Mouse (Mus musculus) olfactory bulb, adult 2 months (tissue): Measurements from ENCODE around the gene Tmem132b. TPM values are rescaled to one million over a fixed set of nuclear protein-coding genes. Genes with fewer than 3 reads are reported as not detected.

ENCODE experiments used
- H3K27ac ChIP-seq: fragments of 200-500 bp; 2 replicates; pipeline ENCODE4 v1.5.1; 2012; ENCODE audit warnings: low read depth, low read length; ENCODE audit not compliant: insufficient read depth
- H3K4me1 ChIP-seq: fragments of 200-500 bp; 2 replicates; pipeline ENCODE4 v1.6.1; 2012; ENCODE audit warnings: low read length; ENCODE audit not compliant: control insufficient read depth, insufficient read depth
- H3K4me3 ChIP-seq: fragments of 200-500 bp; 2 replicates; pipeline ENCODE4 v1.5.1; 2012; ENCODE audit warnings: mild to moderate bottlenecking, low read depth, low read length, moderate library complexity; ENCODE audit not compliant: insufficient read depth
- CTCF ChIP-seq: fragments of 200-500 bp; IDR thresholded peaks from 2 replicates; pipeline ENCODE4 v1.5.1; 2012; ENCODE audit warnings: low read depth, mild to moderate bottlenecking, low read length, moderate library complexity; ENCODE audit not compliant: insufficient read depth
- POLR2A ChIP-seq: fragments of 200-500 bp; IDR thresholded peaks from 2 replicates; pipeline ENCODE4 v1.6.1; 2012; ENCODE audit warnings: mild to moderate bottlenecking, low read depth, low read length, moderate library complexity; ENCODE audit not compliant: insufficient read depth
- WGBS: fragments of 180-500 bp; shearing (Covaris S2); methylation state at CpG from one replicate; pipeline ENCODE4 v1.1.7; 2018; 5-methylcytosine and 5-hydroxymethylcytosine counted together
- polyA plus RNA-seq: library from polyadenylated mRNA; stranded (reverse); fragments of >200 nt; gene quantifications from 2 replicates; pipeline ENCODE4 v1.2.4, GENCODE M21; 2012; ENCODE audit warnings: low replicate concordance; ENCODE audit not compliant: missing spikeins, insufficient read depth, insufficient read length

The Tmem132b gene
- polyA plus RNA-seq, 1 experiment: not detected

DNA sequence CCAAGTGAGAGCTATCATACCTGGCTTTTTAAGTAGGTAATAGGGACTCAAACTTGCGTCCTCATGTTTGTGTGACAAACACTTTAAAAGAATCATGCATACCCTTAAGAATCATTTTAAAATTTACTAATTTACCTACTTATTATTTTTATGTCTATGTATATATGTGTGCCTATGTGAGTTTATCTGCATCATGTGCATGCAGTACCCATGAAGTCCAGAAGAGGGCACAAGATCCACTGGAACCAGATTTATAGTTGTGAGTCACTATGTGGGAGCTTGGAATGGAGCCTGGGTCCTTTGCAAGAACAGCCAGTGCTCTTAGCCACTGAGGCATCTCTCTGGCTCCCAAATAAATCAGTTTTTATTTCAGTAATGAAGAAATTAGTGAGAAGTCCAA is 85.5 kb downstream of the Tmem132b start:
- no peak overlapping the region for H3K27ac ChIP-seq
- no peak overlapping the region for H3K4me3 ChIP-seq
- no peak for TF ChIP-seq POLR2A
- no peak for TF ChIP-seq CTCF
- H3K4me1 ChIP-seq: 0 out of 2 replicates have a peak, but pooled peaks cover 3% of the 10 kb centered on the region
- WGBS: 97% methylated on average over 1 of the region's 1 CpGs

DNA sequence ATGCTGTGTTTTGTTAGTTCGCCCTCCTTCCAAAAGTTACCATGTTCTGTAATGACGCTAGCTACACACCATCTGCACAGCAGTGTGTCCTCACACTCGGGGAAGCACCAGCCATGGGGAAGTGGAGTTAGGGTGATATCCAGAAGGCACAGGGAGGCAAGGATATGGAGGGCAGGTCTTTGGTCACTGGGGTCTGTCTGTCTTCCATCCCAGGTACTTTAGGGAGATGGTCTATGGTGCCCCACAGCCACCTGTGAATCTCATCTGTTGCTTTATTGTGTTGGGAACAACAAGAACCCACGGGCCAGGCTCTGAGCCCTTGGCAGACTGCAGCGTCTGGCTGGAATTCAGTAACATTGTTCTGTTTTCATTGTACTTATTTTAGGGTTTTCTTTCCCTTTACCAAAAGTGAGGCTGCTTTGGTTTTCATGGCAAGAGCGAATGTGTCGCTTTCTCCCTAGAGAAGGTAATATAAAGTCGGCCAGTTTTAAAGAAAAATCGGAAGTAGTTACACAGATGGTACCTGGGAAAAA is 96.3 kb downstream of the Tmem132b start:
- Histone ChIP-seq H3K4me3 (no peak overlapping the region), H3K27ac (no peak overlapping the region), H3K4me1 (no peaks in the 10 kb centered on the region)
- TF ChIP-seq CTCF (no peak), POLR2A (no peak)
- WGBS: 61% methylated on average over 9 of the region's 9 CpGs

DNA sequence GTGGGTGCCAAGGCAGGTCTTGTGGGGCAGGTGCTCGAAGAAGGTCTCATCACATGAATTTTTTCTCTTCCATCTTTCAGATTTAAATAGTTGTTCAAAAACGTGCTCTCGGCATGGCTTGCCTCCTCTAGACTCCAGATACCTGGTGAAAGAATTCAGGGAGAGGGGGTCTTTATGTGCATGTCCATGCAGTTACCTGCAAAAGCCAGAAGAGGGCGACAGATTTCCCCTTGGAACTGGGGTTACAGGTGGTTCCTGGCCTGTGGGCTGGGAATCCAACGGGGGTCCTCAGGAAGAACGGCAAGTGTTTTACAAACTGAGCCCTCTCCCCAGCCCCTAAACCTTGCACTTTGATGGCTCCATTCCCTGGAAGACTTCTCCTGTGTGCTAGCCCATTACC is 103.1 kb downstream of the Tmem132b start:
- Histone ChIP-seq H3K4me3 (no peak overlapping the region), H3K27ac (no peak overlapping the region), H3K4me1 (no peaks in the 10 kb centered on the region)
- TF ChIP-seq CTCF: no peak
- TF ChIP-seq POLR2A: no peak
- 82% methylated on average over 6 of the region's 6 CpGs for WGBS

DNA sequence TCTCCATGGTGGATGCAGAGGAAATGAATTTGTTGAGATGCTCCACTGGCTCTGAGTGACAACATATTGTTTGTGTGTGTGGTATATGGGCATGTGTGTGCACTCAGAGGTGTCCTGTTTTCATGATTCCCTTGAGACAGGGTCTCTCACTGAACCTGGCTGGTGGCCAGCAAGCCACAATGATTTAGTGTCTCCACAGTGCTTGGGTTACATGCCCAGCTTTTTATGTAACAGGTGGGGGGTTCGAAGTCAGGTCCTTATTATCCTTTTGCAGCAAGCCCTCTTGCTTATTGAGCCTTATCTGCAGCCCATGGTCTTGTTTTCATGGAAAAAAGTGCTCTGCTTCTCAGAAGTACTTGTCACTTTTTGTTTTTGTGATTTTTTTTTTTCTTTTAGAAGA is 109.4 kb downstream of the Tmem132b start:
- Histone ChIP-seq H3K27ac (no peak overlapping the region), H3K4me3 (no peak overlapping the region), H3K4me1 (no peaks in the 10 kb centered on the region; the same call in 1 of the 2 replicates)
- TF ChIP-seq CTCF (no peak), POLR2A (no peak)
- whole genome bisulfite sequencing: 24% methylated on average over 1 of the region's 1 CpGs

DNA sequence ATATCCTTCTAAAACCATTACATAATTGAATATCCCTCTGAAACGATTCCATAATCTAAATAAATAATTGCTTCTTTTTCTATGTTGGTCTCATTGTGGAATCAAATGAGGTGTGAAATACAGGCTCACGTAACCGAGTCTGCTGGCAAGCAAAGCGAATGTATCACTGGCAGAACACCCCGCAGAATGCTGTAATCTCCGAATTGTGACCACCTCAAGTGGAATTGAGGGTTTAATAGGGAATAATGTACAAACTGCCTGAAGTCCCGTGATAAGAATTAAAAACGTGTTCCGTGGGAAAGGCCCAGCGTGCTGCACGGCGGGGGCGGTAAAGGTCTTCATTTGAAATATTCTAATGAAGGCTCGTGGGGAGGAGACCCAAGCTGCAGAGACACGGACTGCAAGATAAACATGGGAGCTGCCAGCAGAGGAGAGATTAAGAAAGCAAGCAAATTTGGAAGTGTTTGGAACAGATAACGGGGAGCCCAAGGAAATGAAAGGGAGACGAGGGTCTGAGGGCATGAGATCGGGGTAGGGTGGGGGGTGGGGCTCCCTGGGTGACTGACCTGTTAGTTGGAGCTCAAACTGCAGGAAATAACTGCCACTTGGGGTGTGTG is 110.1 kb downstream of the Tmem132b start:
- TF ChIP-seq POLR2A (no peak), CTCF (no peak)
- H3K27ac ChIP-seq: no peak overlapping the region
- WGBS: 18% methylated on average over 18 of the region's 18 CpGs
- H3K4me1 ChIP-seq: no peaks in the 10 kb centered on the region; the same call in 1 of the 2 replicates
- 0 out of 2 replicates have a peak overlapping the region, but pooled peaks have one; percentile 14 for H3K4me3 ChIP-seq

DNA sequence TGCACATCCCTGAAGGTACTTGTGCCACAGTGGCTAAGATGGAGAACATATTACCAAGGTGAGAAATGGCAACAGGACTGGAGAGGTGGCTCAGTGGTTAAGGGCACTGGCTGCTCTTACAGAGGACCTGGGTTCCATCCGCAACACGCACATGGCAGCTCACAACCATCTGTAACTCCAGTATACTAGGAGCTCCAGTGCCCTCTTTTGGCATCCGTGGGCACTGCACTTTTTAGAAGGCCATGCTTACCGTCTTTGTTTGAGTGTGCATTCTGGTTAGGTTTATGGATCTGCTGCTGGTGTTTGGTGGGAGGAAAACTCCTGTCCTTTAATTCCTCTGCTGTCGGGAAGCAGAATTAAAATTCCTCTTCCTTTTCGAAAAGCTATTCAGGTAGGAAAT is 116.7 kb downstream of the Tmem132b start:
- H3K27ac ChIP-seq: no peak overlapping the region

DNA sequence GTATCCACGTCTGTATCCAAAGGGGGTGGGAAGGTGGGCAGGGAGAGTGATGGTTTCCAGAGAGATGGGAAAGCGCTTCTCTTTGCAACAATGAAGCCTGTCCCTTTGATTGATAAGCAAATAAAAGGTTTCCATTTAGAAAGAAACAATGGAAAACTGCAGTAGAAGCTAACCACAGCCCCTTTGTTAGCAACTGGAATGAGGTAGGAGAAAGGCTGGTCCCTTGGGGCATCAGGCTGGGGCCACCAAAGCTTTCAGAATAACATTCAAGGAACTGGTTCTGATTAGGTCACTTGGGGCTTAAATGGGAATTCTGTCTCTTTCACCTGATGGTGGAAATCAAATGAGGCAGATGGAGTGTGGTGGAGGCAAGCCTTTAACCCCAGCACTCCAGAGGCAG is 118.4 kb downstream of the Tmem132b start:
- Histone ChIP-seq H3K4me3 (no peak overlapping the region), H3K27ac (no peak overlapping the region), H3K4me1 (no peaks in the 10 kb centered on the region)
- TF ChIP-seq CTCF: no peak
- no peak for TF ChIP-seq POLR2A
- 48% methylated on average over 2 of the region's 2 CpGs for WGBS

More for the DNA sequence above, 116.7 kb downstream of the Tmem132b start:
- H3K4me3 ChIP-seq: no peak overlapping the region
- WGBS: 94% methylated on average over 6 of the region's 6 CpGs
- no peak for TF ChIP-seq CTCF
- no peak for TF ChIP-seq POLR2A
- no peaks in the 10 kb centered on the region for H3K4me1 ChIP-seq

DNA sequence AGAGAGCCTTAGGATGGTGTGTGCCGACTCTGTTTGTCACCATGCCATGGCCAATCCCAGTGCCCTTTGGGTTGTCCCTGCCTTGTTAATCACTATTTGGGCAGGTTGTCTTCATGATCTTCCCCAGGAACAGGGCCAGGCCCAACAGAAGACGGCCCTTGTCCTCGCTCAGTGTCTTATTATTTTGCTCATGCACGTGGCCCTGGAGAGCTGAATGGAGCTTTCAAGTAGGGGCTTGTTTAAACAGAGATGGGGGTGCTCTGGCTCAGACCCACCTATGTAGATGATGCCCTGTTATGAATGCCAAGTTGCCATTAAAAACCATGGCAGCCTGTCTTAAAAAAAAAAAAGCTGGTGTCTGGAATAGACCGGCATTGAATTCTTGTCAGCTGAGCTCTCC is 126.5 kb downstream of the Tmem132b start:
- H3K4me3 ChIP-seq: no peak overlapping the region
- no peak for TF ChIP-seq CTCF
- TF ChIP-seq POLR2A: no peak
- no peak overlapping the region for H3K27ac ChIP-seq
- no peaks in the 10 kb centered on the region for H3K4me1 ChIP-seq
- WGBS: 73% methylated on average over 5 of the region's 5 CpGs

DNA sequence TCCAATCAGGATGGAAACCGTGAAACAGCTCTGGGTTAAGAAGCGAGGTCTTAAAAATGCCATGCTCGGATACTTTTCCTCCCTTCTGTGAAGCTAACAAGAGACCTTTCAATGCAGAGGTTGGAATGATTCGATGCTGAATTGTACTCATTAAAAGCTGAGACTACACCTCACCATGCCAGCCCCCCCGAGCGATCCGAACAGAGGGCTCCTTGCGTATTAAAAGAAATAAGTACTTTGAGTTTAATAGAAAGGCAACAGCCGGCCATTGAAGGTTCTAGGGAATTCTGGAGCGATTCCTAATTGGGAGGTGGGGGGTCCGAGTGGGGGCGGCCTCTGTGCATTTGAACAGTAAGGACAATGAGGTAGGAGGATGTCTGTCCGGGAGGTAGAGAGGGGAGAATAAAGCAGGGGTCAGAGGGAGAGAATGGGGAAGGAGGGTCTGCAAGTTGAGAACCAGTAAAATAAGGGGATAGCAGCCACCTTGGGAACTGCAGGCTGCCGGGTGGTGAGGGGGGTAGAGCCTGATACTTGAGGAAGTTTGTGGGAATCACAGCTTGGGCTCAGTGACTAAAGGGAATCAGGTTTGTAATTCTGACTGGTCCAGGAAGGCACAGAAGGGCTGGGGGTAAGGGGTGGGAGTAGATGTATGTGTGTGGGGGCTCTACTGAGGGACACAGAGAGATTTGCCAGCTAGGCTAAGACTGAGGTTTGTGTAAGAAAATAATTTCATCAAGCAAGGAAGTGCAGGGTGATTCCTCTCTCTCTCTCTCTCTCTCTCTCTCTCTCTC is 127.6 kb downstream of the Tmem132b start:
- no peak overlapping the region for H3K27ac ChIP-seq
- no peak overlapping the region for H3K4me3 ChIP-seq
- WGBS: 41% methylated on average over 14 of the region's 14 CpGs
- no peak for TF ChIP-seq CTCF
- TF ChIP-seq POLR2A: no peak
- H3K4me1 ChIP-seq: no peaks in the 10 kb centered on the region
